Mouse (Mus musculus) lung, adult 2 months (tissue): ENCODE measurements at regions not wholly inside any gene's neighbourhood (a gene's known extent, or its start where the extent isn't known, plus 50 kb on each side); places are given as distances from the start of the nearest gene placed in this dataset.

Experiments
- CTCF ChIP-seq: fragments of 200-500 bp; IDR thresholded peaks from 2 replicates; pipeline ENCODE4 v1.5.1; 2011; ENCODE audit warnings: mild to moderate bottlenecking, low read length, control low read depth; ENCODE audit not compliant: insufficient read depth
- POLR2A ChIP-seq: fragments of 200-500 bp; IDR thresholded peaks from 2 replicates; pipeline ENCODE4 v1.6.1; 2011; ENCODE audit warnings: low read depth, mild to moderate bottlenecking, control low read depth, low read length, borderline replicate concordance; ENCODE audit errors: extremely low read depth

DNA sequence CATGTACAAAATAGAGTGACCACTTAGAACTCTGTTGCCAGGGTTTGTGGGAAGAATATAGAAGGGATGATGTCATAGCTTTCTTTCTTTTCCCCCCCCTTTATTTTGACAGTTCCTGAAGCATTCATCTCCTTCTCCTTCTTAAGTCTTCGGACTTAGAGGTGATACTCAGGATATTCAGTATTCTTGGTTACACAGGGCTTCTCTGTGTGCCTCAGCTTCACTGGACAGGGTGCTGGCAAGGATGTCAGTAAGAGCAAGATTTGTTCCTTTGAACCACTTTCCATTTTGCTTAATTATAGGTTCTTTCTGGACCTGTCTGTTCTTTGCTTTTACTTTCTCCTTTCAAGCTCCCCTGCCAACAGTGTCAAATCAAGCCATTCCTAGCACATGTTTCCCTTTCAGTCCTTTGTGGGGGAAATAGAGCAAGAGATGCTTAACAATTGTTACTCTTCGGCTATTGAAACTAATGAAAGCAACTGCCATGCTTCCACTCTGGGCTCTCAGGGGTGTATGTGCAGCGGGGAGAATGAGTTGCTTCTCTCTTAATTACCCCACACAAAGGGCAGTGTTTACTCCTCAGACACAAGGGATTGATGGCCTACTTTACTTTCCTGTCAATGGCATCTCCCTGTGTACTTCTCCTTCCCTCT lies 422.8 kb downstream of the Flrt2 start:
- TF ChIP-seq POLR2A (no peak), CTCF (no peak)
